Mouse (Mus musculus) right cerebral cortex, postnatal 36 days (tissue): Measurements from ENCODE around the gene Lhfpl4.

Experiments used
- DNase-seq, 2 experiments: peaks; one replicate each; pipeline ENCODE4 v3.0.0; 2022; ENCODE audit warnings: low spot score in 2 of 2, mixed read lengths in 1 of 2

Gene Lhfpl4

GRCm38 (mm10) chr6:113194841-113195595, at the start of gene Lhfpl4:
Gene Lhfpl4, minus strand, starts transcription at chr6:113195384.
- DNase-seq, result no peak

DNA sequence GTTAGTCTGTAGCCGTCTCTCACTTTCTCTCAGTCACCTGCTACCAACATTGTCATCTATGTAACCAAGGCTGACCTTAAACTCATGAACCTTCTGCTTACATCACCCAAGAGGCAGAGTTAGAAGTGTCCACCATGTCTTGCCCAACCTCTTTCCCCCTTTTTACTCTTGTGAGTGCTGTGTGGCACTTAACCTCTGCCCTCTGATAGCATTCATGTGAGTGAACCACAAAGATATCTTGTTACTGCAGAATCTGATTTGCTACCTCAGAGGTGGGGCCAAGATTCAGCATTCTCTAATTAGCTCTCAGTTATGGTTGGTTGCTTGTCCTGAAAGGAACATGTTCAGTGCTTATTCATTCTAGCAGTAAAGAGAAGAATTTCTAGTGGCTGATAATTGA, 47.6 kb upstream of the Lhfpl4 start:
- no peak for DNase-seq

- no peak for DNase-seq
Observed at GRCm38 (mm10) chr6:113238442-113238841, 43.3 kb upstream of the Lhfpl4 start.

DNA sequence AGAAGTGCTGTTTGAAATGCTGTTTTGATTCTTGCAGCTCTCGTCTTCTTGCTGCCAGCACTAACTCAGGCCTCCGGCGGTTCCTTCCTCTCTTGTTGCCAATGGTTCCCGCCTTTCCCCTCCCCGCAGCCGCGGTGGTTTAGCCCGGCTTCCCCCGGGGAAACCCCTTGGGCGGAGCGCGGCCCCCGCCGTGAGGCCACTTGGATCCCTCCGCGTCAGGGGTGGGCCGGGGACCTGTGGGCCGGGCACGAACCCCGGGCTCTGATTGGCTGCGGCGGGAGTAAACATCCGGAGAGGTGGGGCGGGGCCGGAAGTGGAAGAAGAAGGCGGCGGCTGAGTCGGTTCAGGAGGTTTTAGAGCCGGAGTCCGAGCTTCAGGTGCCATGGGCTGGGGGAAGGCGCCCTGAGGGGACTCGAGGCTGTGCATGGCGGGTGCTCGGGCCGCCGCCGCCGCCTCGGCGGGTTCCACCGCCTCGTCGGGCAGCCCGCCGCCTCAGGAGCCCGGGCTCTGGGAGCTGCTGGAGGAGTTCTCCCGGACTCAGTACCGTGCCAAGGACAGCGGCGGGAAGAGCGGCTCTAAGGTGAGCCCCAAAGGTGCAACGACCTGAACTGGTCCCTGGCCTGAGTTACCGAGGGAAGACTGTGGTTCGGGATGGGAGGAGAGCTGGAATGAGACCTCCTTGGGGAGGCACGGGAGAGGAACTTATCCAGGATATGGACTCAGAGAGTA, 42.5 kb upstream of the Lhfpl4 start, which contains the start of gene Mtmr14:
TSS of gene Mtmr14 (plus strand) at position 302 of the 729 bp plus-strand sequence.
- DNase-seq, result peak; percentile 96 to 97

- peak in 1 of 2 experiments; percentile 9 for DNase-seq
Observed at GRCm38 (mm10) chr6:113235141-113235540, 40.0 kb upstream of the Lhfpl4 start.

DNA sequence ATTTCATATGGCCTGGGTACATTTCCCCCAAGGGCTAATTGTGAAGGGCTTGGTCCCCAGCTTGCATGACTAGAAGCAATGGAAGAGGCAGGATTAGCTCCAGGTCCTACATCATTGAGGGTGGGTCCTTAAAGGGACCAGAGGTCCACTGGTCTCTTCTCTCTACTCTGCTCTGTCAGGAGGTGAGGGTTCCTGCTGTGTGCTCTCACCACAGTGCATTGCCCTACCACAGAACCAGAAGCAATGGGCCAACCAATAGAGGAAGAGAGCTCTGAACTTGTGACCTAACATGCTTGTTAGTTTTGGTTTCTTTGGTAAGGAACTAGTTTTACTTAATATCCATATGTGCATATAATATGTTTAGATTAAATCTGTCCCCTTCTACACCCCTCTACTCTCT, 31.5 kb upstream of the Lhfpl4 start:
- no peak for DNase-seq

DNA sequence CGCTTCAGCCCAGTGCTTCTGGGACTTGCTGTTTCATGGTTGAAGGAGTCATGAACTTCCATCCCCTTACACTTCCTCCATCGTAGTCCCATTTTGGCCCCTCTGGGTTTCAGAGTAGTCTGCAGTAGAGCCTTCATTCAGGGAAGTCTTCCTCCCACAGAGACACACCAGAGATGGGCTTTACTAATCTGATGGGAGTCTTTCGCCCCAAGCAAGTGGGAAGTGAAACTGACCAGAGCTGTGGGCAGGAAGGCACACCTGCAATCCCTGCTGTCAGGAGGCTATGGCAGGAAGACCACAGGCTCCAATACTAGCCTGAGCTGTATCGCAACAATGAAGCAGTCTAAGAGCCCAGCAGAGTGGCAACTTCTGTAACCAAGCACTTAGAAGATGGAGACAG, 30.6 kb upstream of the Lhfpl4 start:
- no peak for DNase-seq

DNA sequence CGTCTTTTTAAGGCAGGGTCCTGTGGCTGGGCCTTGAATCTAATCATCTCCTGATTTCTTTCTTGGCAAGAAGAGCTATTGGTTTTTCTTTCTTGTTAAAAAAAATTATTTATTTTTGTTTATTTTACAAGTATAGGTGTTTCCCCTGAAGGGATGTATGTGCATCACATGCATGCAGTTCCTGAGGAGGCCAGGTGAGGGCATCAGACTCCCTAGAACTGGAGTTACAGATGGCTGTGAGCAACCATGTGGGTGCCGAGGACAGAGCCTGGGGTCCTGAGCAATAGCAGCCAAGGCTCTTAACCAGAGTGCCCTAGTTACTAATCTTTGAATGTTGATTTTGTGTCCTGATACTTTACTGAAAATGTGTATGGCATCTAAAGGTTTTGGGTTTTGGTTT, 21.1 kb upstream of the Lhfpl4 start:
- no peak for DNase-seq

DNA sequence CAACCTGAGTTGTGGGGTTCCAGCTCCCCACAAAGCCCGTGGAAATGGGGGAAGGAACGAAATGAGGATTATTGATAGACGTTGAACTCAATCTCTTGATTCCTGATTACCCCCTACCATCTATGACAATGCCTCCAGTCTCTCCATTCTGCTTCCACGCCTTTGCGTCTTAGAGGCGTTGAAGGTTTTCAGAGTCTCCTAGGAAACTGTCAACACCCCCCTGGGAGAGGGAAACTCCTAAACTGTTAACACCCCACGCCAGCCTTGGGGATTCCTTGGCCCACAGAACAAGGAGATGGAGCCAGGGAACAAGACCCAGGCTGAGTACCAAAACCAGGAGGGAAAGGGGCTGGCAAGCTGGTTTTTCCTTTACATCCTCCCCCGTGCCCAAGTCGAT, 410 bp upstream of the Lhfpl4 start:
- no peak for DNase-seq

- DNase-seq, result no peak
Observed at GRCm38 (mm10) chr6:113194517-113194840, 705 bp downstream of the Lhfpl4 start.

DNA sequence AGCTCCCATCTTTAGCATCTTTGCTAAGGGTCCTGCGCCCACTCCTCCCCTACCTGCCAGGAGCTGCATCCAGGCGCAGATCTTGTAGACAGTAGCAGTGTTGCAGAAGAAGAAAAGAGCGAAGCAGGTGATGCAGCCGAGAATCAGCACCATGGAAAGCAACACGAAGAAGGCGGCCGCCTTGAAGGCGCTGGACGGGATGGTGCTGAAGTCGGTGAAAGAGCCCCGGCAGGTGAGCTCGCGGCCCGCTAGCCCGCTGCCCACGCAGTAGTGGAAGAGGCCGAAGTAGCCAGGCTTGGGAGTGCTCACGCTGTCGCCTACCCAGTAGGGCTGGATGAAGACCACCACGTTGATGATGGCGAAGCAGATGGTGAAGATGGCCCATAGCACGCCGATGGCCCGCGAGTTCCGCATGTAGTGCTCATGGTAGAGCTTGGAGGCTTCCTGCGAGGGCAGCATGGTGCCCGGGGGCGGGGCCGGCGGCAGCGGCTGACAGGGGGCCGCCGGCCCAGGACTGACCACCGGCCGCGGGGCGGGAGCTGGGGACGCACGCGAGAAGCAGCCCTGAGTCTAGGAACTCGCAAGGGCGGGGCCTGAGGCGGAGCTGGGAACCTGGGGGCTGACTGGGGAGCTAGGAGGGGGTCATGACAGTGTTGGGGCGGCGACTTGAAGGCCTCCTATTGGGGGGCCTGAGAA, 1.3 kb downstream of the Lhfpl4 start:
- no peak for DNase-seq

DNA sequence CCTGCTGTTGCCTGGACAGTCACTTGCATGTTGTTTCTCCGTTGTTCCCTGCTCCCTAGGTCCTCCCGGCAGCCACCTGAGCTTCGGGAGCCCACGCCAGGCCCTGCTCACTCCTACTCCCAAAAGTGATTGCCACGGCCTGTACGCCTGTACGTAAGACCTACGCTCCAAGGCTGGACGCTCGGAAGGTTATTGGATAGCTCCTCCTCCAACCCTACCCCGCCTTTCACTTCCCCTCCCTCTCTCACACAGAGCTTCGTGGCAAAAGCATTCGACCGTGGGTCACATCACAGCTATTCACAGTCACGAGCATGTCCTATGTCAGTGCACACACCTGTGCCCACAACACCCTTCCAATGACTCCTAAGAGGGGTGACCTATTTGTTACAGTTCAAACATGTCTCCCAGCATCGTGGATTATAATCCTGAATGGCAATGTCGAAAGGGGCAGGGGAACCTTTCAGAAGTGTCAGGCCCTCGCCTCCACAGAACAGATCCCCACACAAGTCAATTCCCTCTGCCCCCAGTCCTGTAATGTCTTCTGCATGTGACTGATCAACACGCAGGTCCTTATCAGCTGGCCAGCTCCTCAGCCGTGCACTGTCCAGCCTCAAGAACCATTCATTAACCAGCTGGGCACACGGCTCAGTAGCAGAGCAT, 10.2 kb downstream of the Lhfpl4 start:
- no peak for DNase-seq

DNA sequence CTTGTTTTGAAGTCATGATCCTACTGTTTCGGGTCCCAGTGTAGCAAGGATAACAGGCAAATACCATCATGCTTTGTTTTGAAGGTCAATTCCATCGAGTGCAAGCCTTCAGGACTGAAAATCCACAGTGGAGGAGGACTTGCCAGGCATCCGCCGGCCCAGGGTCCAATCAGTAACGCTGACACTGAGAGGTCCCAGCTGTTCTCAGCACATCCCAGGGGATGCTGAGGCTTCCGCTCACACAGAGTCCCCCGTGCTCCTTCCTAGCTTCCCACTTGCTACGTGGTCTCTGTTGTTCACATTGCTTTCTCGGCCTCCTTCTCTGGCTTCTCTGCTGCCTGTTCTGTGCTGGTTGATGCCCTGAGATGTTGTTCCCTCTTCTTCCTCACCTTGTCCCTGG, 11.0 kb downstream of the Lhfpl4 start:
- no peak for DNase-seq

DNA sequence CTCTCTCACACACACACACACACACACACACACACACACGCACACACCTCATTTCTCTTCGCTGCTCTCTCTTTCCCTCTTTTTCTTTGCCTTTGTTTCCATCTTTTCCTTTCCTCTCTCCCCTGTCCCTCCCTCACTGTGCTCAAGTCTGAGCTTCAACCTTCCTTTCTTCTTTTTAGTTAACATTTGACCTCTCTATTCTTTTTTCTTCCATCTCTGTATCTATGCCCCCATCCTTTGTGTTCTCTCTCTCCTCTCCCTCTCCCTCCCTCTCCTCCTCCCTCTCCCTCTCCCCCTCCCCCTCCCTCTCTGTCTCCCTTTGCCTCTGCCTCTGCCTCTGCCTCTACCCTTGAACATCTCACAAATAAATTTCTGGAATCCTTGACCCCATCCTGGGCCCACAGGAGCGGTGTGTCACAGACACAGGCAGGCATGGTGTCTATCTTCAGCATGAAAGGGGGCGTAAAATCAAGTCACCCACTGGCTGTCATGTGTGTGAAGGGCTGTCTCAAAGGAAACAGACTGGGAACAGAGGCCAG, 15.9 kb downstream of the Lhfpl4 start:
- no peak for DNase-seq

- DNase-seq, result peak; percentile 55 to 78
Observed at GRCm38 (mm10) chr6:113178286-113179194, 16.6 kb downstream of the Lhfpl4 start.

DNA sequence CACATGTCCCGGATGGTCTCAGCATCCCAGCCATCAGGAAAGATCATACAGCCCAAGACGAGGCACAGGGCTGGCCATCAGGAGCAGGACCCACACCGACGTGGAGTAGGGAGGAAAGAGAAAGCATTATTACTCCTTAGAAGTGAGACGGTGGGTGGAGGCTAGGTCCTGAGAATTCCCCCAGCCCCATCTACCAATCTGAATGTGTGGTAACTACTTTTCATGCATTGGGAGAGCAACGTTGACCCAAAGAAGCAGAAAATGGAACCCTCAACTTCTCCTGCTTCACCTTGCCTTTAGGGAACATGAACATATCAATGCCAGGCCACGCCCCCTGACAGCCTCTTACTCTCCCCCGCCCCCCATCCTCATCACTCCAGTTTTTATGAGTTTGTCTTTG, 18.6 kb downstream of the Lhfpl4 start:
- DNase-seq, result no peak

GRCm38 (mm10) chr6:113175469-113175868, 19.7 kb downstream of the Lhfpl4 start:
- DNase-seq, result no peak

- DNase-seq, result no peak
Observed at GRCm38 (mm10) chr6:113172568-113172967, 22.6 kb downstream of the Lhfpl4 start.

GRCm38 (mm10) chr6:113172011-113172410, 23.2 kb downstream of the Lhfpl4 start:
- DNase-seq, result no peak

GRCm38 (mm10) chr6:113170651-113171050, 24.5 kb downstream of the Lhfpl4 start:
- DNase-seq, result no peak

- DNase-seq, result no peak
Observed at GRCm38 (mm10) chr6:113169852-113170251, 25.3 kb downstream of the Lhfpl4 start.
